Mouse (Mus musculus) mesoderm, embryonic 11.5 days (tissue): ENCODE data around the gene Kcnmb2.

Experiments used
- DNase-seq: peaks from one replicate; pipeline ENCODE4 v3.0.0-alpha.2; 2012; ENCODE audit warnings: low read depth, low spot score

Gene Kcnmb2

GRCm38 (mm10) chr3:31902504-31903330 lies at the start of gene Kcnmb2:
Kcnmb2 (plus strand) TSS chr3:31902507.
- DNase-seq = peak; percentile 39

DNA sequence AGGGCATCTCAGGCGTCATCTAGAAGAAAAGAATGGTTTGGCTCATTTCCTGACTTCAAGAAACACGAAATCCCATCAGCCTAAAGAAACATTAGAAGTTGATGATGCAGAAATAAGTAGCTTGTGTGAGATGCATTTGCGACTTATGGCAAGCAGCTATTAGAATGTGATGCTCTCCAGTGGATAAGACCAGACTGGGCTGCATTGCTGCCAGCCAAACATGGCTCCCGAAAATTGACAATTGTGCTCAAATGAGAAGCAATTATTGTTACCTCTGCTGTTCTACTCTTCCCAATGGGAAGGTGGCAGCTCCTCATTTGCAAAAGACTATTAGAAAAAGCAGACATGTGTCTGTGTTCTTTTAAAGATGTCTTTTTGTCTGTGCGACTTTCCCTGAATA lies 38.8 kb upstream of the Kcnmb2 start:
- DNase-seq = no peak

DNA sequence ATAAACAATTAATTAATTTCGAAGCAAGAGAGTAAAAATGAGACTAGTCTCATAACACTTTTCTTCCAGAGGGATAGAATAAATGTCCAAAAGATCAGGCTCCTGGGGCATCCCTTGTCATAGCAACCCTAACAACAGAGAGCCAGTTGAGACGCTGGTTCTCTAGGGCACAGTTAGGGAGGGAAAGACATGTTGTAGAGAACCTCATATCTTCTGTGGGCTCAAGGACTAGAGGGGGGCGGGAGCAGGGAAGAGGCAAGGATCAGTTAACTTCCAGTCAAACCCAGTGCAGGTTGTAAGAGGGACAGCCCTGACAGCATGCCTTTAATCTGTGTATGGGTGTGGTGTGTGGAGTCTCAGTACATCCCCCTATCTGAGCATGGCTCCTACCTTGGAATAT lies 38.2 kb upstream of the Kcnmb2 start:
- DNase-seq = no peak

- DNase-seq = no peak
Observed at GRCm38 (mm10) chr3:31871461-31871860, 30.8 kb upstream of the Kcnmb2 start.

DNA sequence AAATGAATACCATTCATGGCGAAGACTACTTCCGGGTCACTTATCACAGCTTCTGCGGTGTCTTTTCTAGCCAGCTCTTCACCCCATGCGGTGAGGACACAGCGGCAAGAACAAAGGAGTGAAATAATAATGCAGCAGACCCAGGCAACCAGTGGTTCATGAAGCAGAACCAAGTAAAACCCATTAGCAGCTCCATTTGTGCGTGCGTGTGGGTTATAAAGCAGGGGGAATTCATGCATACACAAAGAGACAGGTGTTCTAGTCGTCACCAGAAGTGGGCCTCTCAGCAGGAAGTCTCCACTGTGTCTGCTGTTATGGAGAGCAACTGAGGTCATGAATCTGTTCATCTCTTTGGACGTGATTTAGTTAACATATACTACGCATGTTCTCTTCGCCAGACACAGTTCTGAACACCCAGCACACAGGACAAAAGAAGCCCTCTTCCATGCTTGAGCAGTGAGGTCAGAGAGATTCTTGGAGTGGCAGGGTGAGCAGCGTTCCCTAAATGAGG lies 19.6 kb upstream of the Kcnmb2 start:
- peak; percentile 36 for DNase-seq

DNA sequence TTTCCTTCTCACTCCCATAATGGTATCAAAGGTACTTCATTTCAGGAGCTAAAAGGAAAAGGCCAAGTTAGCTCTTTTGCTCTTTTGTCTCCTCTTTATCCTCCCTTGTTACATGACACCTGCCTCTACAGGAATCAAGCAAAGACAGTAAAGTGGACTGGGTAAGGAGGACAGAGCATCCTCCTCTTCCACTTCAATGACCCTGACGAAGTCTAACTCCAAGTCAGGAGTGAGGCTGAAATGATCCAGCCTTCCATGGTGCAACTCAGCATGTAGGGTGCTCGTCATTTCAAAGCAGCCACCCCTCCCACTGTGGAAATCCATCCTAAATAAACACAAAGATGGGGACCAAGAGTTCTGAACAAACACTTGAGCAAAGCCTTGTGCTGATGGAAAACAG lies 9.7 kb upstream of the Kcnmb2 start:
- no peak for DNase-seq

GRCm38 (mm10) chr3:31903506-31903905 lies 1.2 kb downstream of the Kcnmb2 start:
- peak; percentile 31 for DNase-seq

GRCm38 (mm10) chr3:31904156-31904555 lies 1.8 kb downstream of the Kcnmb2 start:
- DNase-seq = no peak

GRCm38 (mm10) chr3:31911168-31911567 lies 8.9 kb downstream of the Kcnmb2 start:
- no peak for DNase-seq

- DNase-seq = no peak
Observed at GRCm38 (mm10) chr3:31911690-31912089, 9.4 kb downstream of the Kcnmb2 start.

DNA sequence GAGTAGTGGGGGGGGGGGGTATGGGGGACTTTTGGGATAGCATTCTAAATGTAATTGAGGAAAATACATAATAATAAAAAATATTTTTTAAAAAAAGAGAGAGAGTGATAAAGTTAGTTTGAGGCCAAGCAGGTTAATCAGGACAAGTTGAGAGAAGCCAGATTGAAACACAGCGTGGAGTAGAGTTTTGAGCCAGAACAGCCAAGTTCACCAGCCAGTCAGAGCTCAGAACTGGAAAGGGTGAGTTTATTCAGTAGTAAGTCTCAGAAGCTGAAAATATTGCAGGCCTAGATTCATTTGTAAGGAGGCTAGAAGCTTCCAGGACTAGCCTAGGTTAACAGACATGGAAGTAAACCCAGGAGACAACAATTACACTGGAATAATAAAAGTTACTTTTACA lies 26.2 kb downstream of the Kcnmb2 start:
- no peak for DNase-seq

DNA sequence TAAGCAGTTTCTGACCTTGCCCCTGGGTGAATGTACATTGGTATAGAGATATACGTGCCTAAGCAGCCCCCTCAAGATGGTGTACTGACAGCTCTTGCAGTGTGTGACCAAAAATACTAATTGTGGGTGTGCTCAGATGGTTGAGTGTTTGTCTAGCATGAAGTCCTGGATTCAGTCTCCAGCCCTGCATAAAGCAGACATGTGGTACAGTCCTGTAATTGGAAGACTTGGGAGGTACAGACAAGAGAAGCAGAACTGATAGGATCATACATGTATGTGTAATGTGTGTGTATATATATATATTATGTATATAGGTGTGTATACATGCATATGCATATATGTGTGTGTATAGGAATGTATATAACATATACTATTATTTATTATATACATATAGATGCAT lies 32.4 kb downstream of the Kcnmb2 start:
- DNase-seq = no peak

GRCm38 (mm10) chr3:31941478-31941877 lies 39.2 kb downstream of the Kcnmb2 start:
- peak; percentile 73 for DNase-seq

DNA sequence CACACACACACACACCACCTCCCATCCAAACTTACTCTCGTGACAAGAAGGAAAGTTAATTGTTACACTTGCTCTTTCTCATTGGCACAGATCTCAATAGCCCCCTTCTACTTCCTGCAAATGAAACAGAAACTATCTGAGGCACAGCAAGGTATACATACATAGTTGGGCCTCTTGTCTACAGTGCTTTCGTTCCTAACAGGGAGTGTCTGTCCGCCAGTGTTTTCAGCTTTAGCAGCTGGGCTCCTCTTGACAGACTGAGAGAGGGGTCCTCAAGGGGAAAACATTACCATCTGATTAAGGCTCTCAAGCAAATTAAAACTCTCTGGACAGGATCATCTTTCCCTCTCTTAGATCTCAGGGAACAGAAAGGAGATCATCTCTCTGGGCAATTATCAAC lies 51.9 kb downstream of the Kcnmb2 start:
- DNase-seq = no peak

GRCm38 (mm10) chr3:31955004-31955403 lies 52.7 kb downstream of the Kcnmb2 start:
- DNase-seq = no peak

DNA sequence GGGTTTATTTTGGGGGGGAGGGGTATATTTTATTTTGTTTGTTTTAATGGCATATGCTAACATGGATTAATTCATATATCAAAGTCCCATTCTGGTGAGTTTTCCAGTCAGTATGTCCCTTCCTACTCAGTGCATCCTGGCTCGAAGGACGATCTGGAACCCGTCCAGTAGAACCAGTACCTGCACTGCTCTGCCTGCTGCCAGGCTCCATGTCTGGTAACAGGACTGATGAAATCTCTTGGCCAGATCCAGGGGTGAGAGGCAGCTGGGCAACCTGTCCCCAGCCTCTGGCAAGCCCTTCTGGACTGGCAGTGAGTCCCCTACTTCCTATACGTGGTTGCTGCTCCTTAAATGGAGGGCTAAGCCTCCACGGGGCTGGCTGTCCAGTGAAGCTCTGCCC lies 57.5 kb downstream of the Kcnmb2 start:
- no peak for DNase-seq

- no peak for DNase-seq
Observed at GRCm38 (mm10) chr3:31961175-31961574, 58.9 kb downstream of the Kcnmb2 start.

DNA sequence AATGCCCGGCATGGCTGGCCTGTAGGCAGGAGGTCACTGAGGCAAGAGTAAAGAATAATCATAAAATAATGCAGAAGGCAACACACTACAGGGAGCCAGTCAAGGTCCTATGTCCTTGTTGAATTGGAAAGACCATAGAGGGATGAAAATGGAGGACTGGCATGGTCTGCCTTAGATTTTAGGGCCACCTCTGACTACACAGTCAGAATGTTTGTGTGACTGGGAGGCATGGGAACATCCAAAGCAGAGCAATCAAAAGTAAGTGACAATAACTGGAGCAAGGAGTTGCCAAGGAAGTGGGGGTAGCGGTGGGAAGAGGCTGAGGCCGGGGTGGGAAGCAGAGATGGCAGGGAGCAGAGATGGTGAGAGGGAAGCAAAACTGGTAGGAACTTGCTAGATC lies 60.8 kb downstream of the Kcnmb2 start:
- no peak for DNase-seq

- DNase-seq = no peak
Observed at GRCm38 (mm10) chr3:31979661-31980060, 77.4 kb downstream of the Kcnmb2 start.

DNA sequence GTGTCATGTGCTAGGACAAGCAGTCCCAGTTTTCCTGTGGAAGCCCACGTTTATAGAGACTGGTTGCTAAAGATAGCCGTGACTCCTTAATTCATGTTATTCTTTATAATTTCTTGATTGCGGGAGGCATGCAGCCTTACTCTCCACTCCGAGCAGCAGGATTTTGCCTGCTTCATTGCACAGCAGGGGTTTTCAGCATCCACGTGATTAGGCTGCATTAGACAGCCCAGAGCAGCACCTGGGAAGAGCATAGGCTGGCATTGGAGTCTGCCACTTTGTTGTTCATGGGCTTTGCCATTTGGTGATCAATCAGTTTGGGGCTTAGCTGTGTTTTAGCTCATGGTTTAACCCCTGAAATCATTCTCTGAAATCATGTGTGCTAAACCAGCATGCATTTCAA lies 80.1 kb downstream of the Kcnmb2 start:
- DNase-seq = no peak

DNA sequence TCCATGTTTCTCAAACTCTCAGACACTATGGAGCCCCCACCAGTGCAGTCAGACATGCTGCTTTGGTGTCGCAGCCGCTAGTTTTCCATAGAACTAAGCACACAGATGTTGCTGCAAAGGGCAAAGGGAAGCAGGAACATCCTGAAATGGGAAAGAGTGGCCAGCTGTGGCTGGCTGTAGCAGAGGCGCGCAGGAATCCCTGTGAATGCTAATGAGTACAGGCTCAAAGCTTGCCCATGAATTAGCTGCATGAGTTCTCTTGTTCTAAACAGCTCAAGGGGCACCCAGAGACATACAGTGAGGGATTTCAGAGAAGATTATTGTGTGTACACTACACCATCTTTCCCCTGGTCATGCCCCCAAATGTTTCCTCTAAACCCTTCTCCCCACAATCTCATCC lies 82.8 kb downstream of the Kcnmb2 start:
- DNase-seq = no peak

GRCm38 (mm10) chr3:31991526-31992045 lies 89.3 kb downstream of the Kcnmb2 start:
- DNase-seq = no peak

GRCm38 (mm10) chr3:32011566-32011965 lies 109.3 kb downstream of the Kcnmb2 start:
- DNase-seq = no peak
